9 mouse cellular contexts compared by ENCODE assay signal in genomic region chr5:145041628-145042027, GRCm38 (mm10). TPM values are rescaled to one million over a fixed set of nuclear protein-coding genes. Genes with fewer than 3 reads are reported as not detected.
DNase-seq lines count a peak whose midpoint lies in the region; ATAC-seq and TF ChIP-seq lines count a peak whose summit lies in the region.
"Had no signal": no experiment of that assay in that cellular context is flagged by ENCODE, and none has a peak within 500 bp of the region (broad histone marks: within the 10 kb centered on the region; RNA-seq: fewer than 3 reads in every experiment).

No protein-coding gene starts in this region.

- 0 out of 2 replicates have a peak, but pooled peaks have one; percentile 18 for TF ChIP-seq CTCF in cortical plate, adult 2 months (IDR thresholded peaks at IDR 0.05; ENCODE audit: extremely low read depth, insufficient read depth, low read length)

- H3K36me3 ChIP-seq in hindbrain, embryonic 11.5 days (ENCODE audit: control insufficient read depth, insufficient read depth, low read length): no peaks in the 10 kb centered on the region
- H3K36me3 ChIP-seq in hindbrain, embryonic 14.5 days (replicated peaks; ENCODE audit: control insufficient read depth, insufficient read depth): no peaks in the 10 kb centered on the region
- H3K36me3 ChIP-seq in splenic B cell, adult 2 months (ENCODE audit: control insufficient read depth, insufficient read depth, low read length, poor library complexity, severe bottlenecking): no peaks in the 10 kb centered on the region

- no peak overlapping the region for H3K27ac ChIP-seq in hindbrain, embryonic 11.5 days (ENCODE audit: low read depth, low read length)
- no peak overlapping the region for H3K27ac ChIP-seq in hindbrain, embryonic 14.5 days
- no peak overlapping the region for H3K27ac ChIP-seq in cortical plate, adult 2 months (ENCODE audit: insufficient read depth, low read length)

- no peak for ATAC-seq in hindbrain, embryonic 11.5 days (ENCODE audit: low FRiP score)
- no peak for ATAC-seq in hindbrain, embryonic 14.5 days (ENCODE audit: low FRiP score)

- H3K9me3 ChIP-seq in hindbrain, embryonic 11.5 days (ENCODE audit: control insufficient read depth, low read length): no peaks in the 10 kb centered on the region
- H3K9me3 ChIP-seq in hindbrain, embryonic 14.5 days (ENCODE audit: control insufficient read depth, low read length): no peaks in the 10 kb centered on the region

- H3K4me2 ChIP-seq in hindbrain, embryonic 11.5 days (replicated peaks; ENCODE audit: low read depth, low read length): no peak overlapping the region
- no peak overlapping the region for H3K4me2 ChIP-seq in hindbrain, embryonic 14.5 days (replicated peaks)

- H3K27me3 ChIP-seq in hindbrain, embryonic 11.5 days (ENCODE audit: control insufficient read depth, insufficient read depth, low read length): no peaks in the 10 kb centered on the region
- H3K27me3 ChIP-seq in hindbrain, embryonic 14.5 days (ENCODE audit: control insufficient read depth, insufficient read depth, low read length): no peaks in the 10 kb centered on the region
- H3K27me3 ChIP-seq in splenic B cell, adult 2 months (ENCODE audit: control insufficient read depth, insufficient read depth, low read length, poor library complexity, severe bottlenecking): no peaks in the 10 kb centered on the region

- H3K9ac ChIP-seq in hindbrain, embryonic 11.5 days (ENCODE audit: low read depth, low read length): no peak overlapping the region
- no peak overlapping the region for H3K9ac ChIP-seq in hindbrain, embryonic 14.5 days

- DNase-seq in hindbrain, embryonic 11.5 days (ENCODE audit: low spot score): peak; percentile 43
- no peak for DNase-seq in hindbrain, embryonic 14.5 days (ENCODE audit: low spot score)
- peak; percentile 8 to 52 for DNase-seq in spleen, postnatal 10 days (ENCODE audit: low spot score in 2 of 2)
- no peak for DNase-seq in spleen, adult 12 weeks (ENCODE audit: low spot score)
- DNase-seq in splenic B cell, adult 2 months (ENCODE audit: low read depth, low spot score): peak; percentile 25
- DNase-seq in left cerebral cortex, adult 9 months (ENCODE audit: low spot score in 2 of 2): no peak
- no peak for DNase-seq in gastrocnemius, adult 18-20 months (ENCODE audit: low spot score)
- DNase-seq: kidney, postnatal 14 days had no signal

- no peak overlapping the region for H3K4me3 ChIP-seq in hindbrain, embryonic 11.5 days (ENCODE audit: low read depth, low read length)
- no peak overlapping the region for H3K4me3 ChIP-seq in hindbrain, embryonic 14.5 days (replicated peaks; ENCODE audit: low read length)
- H3K4me3 ChIP-seq in cortical plate, adult 2 months (ENCODE audit: insufficient read depth, low read length): no peak overlapping the region

- no peaks in the 10 kb centered on the region for H3K4me1 ChIP-seq in hindbrain, embryonic 11.5 days (replicated peaks; ENCODE audit: control insufficient read depth, insufficient read depth, low read length)
- no peaks in the 10 kb centered on the region for H3K4me1 ChIP-seq in hindbrain, embryonic 14.5 days (replicated peaks; ENCODE audit: control insufficient read depth, insufficient read depth, low read length)
- no peaks in the 10 kb centered on the region for H3K4me1 ChIP-seq in cortical plate, adult 2 months (ENCODE audit: control insufficient read depth, insufficient read depth, low read length)

- 51% methylated on average over 4 of the region's 4 CpGs for WGBS in hindbrain, embryonic 11.5 days
- 52% methylated on average over 4 of the region's 4 CpGs for WGBS in hindbrain, embryonic 14.5 days

- TF ChIP-seq POLR2A in cortical plate, adult 2 months (IDR thresholded peaks at IDR 0.05; ENCODE audit: extremely low read depth, insufficient read depth, low read length): no peak

RNA-seq across cellular contexts. Expression of gene 1700018F24Rik, which starts 1.2 kb away (rescaled TPM):
- polyA plus RNA-seq in hindbrain, embryonic 11.5 days (2014; fragmentation: Nextera tagmentation; extraction: Ambion mirVana): 0.13 TPM in 1 of 2 replicates, not detected in the other
- polyA plus RNA-seq in hindbrain, embryonic 14.5 days (2014; fragmentation: Nextera tagmentation; extraction: Ambion mirVana): not detected in 2 replicates
- not detected in 2 replicates for polyA plus RNA-seq in cortical plate, adult 2 months (2012; rRNA removed)
- total RNA-seq in gastrocnemius, adult 18-20 months (2021): not detected

RNA-seq across cellular contexts. Expression of gene Gm4871, which starts 9.1 kb away (rescaled TPM):
- not detected in 2 replicates for polyA plus RNA-seq in hindbrain, embryonic 11.5 days (2014; fragmentation: Nextera tagmentation; extraction: Ambion mirVana)
- not detected in 2 replicates for polyA plus RNA-seq in hindbrain, embryonic 14.5 days (2014; fragmentation: Nextera tagmentation; extraction: Ambion mirVana)
- polyA plus RNA-seq in cortical plate, adult 2 months (2012; rRNA removed): not detected in 2 replicates
- not detected for total RNA-seq in gastrocnemius, adult 18-20 months (2021)

RNA-seq across cellular contexts. Expression of gene Arpc1a, which starts 42.0 kb away (rescaled TPM):
- polyA plus RNA-seq in hindbrain, embryonic 11.5 days (2014; fragmentation: Nextera tagmentation; extraction: Ambion mirVana): 179 and 185 TPM in 2 replicates
- polyA plus RNA-seq in hindbrain, embryonic 14.5 days (2014; fragmentation: Nextera tagmentation; extraction: Ambion mirVana): 245 and 252 TPM in 2 replicates
- polyA plus RNA-seq in cortical plate, adult 2 months (2012; rRNA removed): 253 and 254 TPM in 2 replicates
- total RNA-seq in gastrocnemius, adult 18-20 months (2021): 10 to 100 TPM; 23.6 to 30.9 TPM

RNA-seq across cellular contexts. Expression of gene Kpna7, which starts 42.2 kb away (rescaled TPM):
- polyA plus RNA-seq in hindbrain, embryonic 11.5 days (2014; fragmentation: Nextera tagmentation; extraction: Ambion mirVana): not detected in 2 replicates
- not detected in 2 replicates for polyA plus RNA-seq in hindbrain, embryonic 14.5 days (2014; fragmentation: Nextera tagmentation; extraction: Ambion mirVana)
- polyA plus RNA-seq in cortical plate, adult 2 months (2012; rRNA removed): not detected in 2 replicates
- not detected for total RNA-seq in gastrocnemius, adult 18-20 months (2021)

Comparison
In these comparisons a context has a peak if more than half of its experiments do, and no peak if none do; other contexts are left out.
1. DNase-seq: peak in hindbrain, embryonic 11.5 days (single experiment), spleen, postnatal 10 days (2 of 2) and splenic B cell, adult 2 months (single experiment); none in hindbrain, embryonic 14.5 days (single experiment), spleen, adult 12 weeks (single experiment), left cerebral cortex, adult 9 months (0 of 2) and gastrocnemius, adult 18-20 months (single experiment).